Mouse (Mus musculus) heart, embryonic 12.5 days (tissue): Measurements from ENCODE around the gene Prkch. TPM values are rescaled to one million over a fixed set of nuclear protein-coding genes. Genes with fewer than 3 reads are reported as not detected.
A peak's percentile ranks its signal among the peaks of the same experiment; 100 is the strongest.

Source experiments
- ATAC-seq: fragments of 200-750 bp; cut with Nextera tagmentation; 2 replicates; pipeline ENCODE4 v1.8.0; 2017; ENCODE audit warnings: moderate TSS enrichment, moderate library complexity; ENCODE audit not compliant: insufficient number of reproducible peaks, low FRiP score
- H3K27ac ChIP-seq: fragments of 300-500 bp; sonication (generic); 2 replicates; pipeline ENCODE4 v1.5.1; 2016; ENCODE audit warnings: mild to moderate bottlenecking, moderate library complexity; ENCODE audit not compliant: poor library complexity, severe bottlenecking
- H3K27me3 ChIP-seq: fragments of 300-500 bp; sonication (generic); replicated peaks from 2 replicates; pipeline ENCODE4 v1.6.1; 2016; ENCODE audit warnings: mild to moderate bottlenecking, moderate library complexity
- H3K36me3 ChIP-seq: fragments of 300-500 bp; sonication (generic); 2 replicates; pipeline ENCODE4 v1.6.1; 2016; ENCODE audit warnings: mild to moderate bottlenecking, moderate library complexity
- H3K4me1 ChIP-seq: fragments of 300-500 bp; sonication (generic); replicated peaks from 2 replicates; pipeline ENCODE4 v1.6.1; 2016; ENCODE audit warnings: mild to moderate bottlenecking
- H3K4me2 ChIP-seq: fragments of 300-500 bp; sonication (generic); 2 replicates; pipeline ENCODE4 v1.6.1; 2016; ENCODE audit warnings: mild to moderate bottlenecking, moderate library complexity
- H3K4me3 ChIP-seq: fragments of 300-500 bp; sonication (generic); 2 replicates; pipeline ENCODE4 v1.5.1; 2016; ENCODE audit warnings: mild to moderate bottlenecking
- H3K9ac ChIP-seq: fragments of 300-500 bp; sonication (generic); 2 replicates; pipeline ENCODE4 v1.6.1; 2016; ENCODE audit warnings: mild to moderate bottlenecking, moderate library complexity
- H3K9me3 ChIP-seq: fragments of 300-500 bp; sonication (generic); replicated peaks from 2 replicates; pipeline ENCODE4 v1.6.1; 2016; ENCODE audit warnings: mild to moderate bottlenecking, moderate library complexity
- WGBS: fragments of 180-500 bp; shearing (Covaris S2); methylation state at CpG from one replicate; pipeline ENCODE4 v1.1.7; 2016; 5-methylcytosine and 5-hydroxymethylcytosine counted together
- polyA plus RNA-seq: library from polyadenylated mRNA; unstranded; fragments of >200 nt; fragmentation: Nextera tagmentation; extraction: Ambion mirVana; gene quantifications from 2 replicates; pipeline ENCODE4 v1.2.1, GENCODE M21; 2016

The Prkch gene
- polyA plus RNA-seq, 1 experiment from 2014 or later, result 19.5 TPM

- Histone ChIP-seq H3K4me1 (peaks cover 42% of the 10 kb centered on the region), H3K27me3 (no peaks in the 10 kb centered on the region), H3K4me2 (no peak overlapping the region), H3K36me3 (no peaks in the 10 kb centered on the region), H3K9me3 (no peaks in the 10 kb centered on the region), H3K27ac (no peak overlapping the region), H3K9ac (no peak overlapping the region), H3K4me3 (no peak overlapping the region)
- 90% methylated on average over 5 of the region's 5 CpGs for WGBS
- no peak for ATAC-seq
Observed at GRCm38 (mm10) chr12:73731093-73731492, 146.5 kb downstream of the Prkch start.

GRCm38 (mm10) chr12:73731848-73732540, 147.4 kb downstream of the Prkch start:
- H3K27ac ChIP-seq, result no peak overlapping the region

GRCm38 (mm10) chr12:73732862-73733261, 148.3 kb downstream of the Prkch start:
- H3K4me3 ChIP-seq, result no peak overlapping the region
- no peaks in the 10 kb centered on the region for H3K36me3 ChIP-seq
- H3K9ac ChIP-seq, result no peak overlapping the region
- H3K4me1 ChIP-seq, result peaks cover 42% of the 10 kb centered on the region
- WGBS, result 77% methylated on average over 7 of the region's 7 CpGs
- H3K4me2 ChIP-seq, result no peak overlapping the region
- H3K27ac ChIP-seq, result no peak overlapping the region
- H3K9me3 ChIP-seq, result no peaks in the 10 kb centered on the region
- H3K27me3 ChIP-seq, result no peaks in the 10 kb centered on the region
- no peak for ATAC-seq

More at GRCm38 (mm10) chr12:73731848-73732540, 147.4 kb downstream of the Prkch start:
- no peak overlapping the region for H3K4me3 ChIP-seq
- H3K4me1 ChIP-seq, result peaks cover 42% of the 10 kb centered on the region
- ATAC-seq, result no peak
- peak overlapping the region; percentile 5; the same call in 1 of the 2 replicates for H3K4me2 ChIP-seq
- WGBS, result 51% methylated on average over 17 of the region's 17 CpGs
- H3K9ac ChIP-seq, result peak overlapping the region; percentile 41; the same call in 1 of the 2 replicates
- H3K36me3 ChIP-seq, result no peaks in the 10 kb centered on the region
- no peaks in the 10 kb centered on the region for H3K27me3 ChIP-seq
- H3K9me3 ChIP-seq, result no peaks in the 10 kb centered on the region

- H3K4me1 ChIP-seq, result peaks cover 23% of the 10 kb centered on the region
- H3K9me3 ChIP-seq, result no peaks in the 10 kb centered on the region
- ATAC-seq, result no peak
- no peaks in the 10 kb centered on the region for H3K27me3 ChIP-seq
- no peak overlapping the region for H3K4me3 ChIP-seq
- H3K9ac ChIP-seq, result no peak overlapping the region
- no peak overlapping the region for H3K4me2 ChIP-seq
- H3K27ac ChIP-seq, result no peak overlapping the region
- 86% methylated on average over 3 of the region's 3 CpGs for WGBS
- no peaks in the 10 kb centered on the region for H3K36me3 ChIP-seq
Observed at GRCm38 (mm10) chr12:73736931-73737330, 152.3 kb downstream of the Prkch start.

GRCm38 (mm10) chr12:73739611-73740219, 155.1 kb downstream of the Prkch start:
- Histone ChIP-seq H3K27me3 (no peaks in the 10 kb centered on the region), H3K9ac (no peak overlapping the region), H3K4me2 (no peak overlapping the region), H3K4me3 (no peak overlapping the region), H3K27ac (no peak overlapping the region), H3K36me3 (no peaks in the 10 kb centered on the region), H3K9me3 (no peaks in the 10 kb centered on the region), H3K4me1 (peaks cover 20% of the 10 kb centered on the region)
- ATAC-seq, result no peak
- 75% methylated on average over 6 of the region's 6 CpGs for WGBS

GRCm38 (mm10) chr12:73742577-73742976, 158.0 kb downstream of the Prkch start:
- WGBS, result 21% methylated on average over 3 of the region's 3 CpGs
- peak overlapping the region; percentile 18; the same call in 1 of the 2 replicates for H3K27ac ChIP-seq
- H3K27me3 ChIP-seq, result no peaks in the 10 kb centered on the region
- H3K4me3 ChIP-seq, result no peak overlapping the region
- H3K9me3 ChIP-seq, result no peaks in the 10 kb centered on the region
- H3K9ac ChIP-seq, result no peak overlapping the region
- H3K4me1 ChIP-seq, result peaks cover 20% of the 10 kb centered on the region
- no peaks in the 10 kb centered on the region for H3K36me3 ChIP-seq
- no peak overlapping the region for H3K4me2 ChIP-seq
- no peak for ATAC-seq

GRCm38 (mm10) chr12:73743087-73743486, 158.5 kb downstream of the Prkch start:
- Histone ChIP-seq H3K27me3 (no peaks in the 10 kb centered on the region), H3K4me1 (peaks cover 20% of the 10 kb centered on the region), H3K9ac (no peak overlapping the region), H3K27ac (0 out of 2 replicates have a peak overlapping the region, but pooled peaks have one; percentile 18), H3K36me3 (no peaks in the 10 kb centered on the region), H3K4me3 (no peak overlapping the region), H3K9me3 (no peaks in the 10 kb centered on the region), H3K4me2 (no peak overlapping the region)
- no peak for ATAC-seq

GRCm38 (mm10) chr12:73746072-73746471, 161.5 kb downstream of the Prkch start:
- H3K9ac ChIP-seq, result no peak overlapping the region
- WGBS, result 85% methylated on average over 6 of the region's 6 CpGs
- H3K27ac ChIP-seq, result no peak overlapping the region
- no peaks in the 10 kb centered on the region for H3K27me3 ChIP-seq
- no peaks in the 10 kb centered on the region for H3K36me3 ChIP-seq
- no peak; the same call in 1 of the 2 replicates for ATAC-seq
- no peak overlapping the region for H3K4me2 ChIP-seq
- H3K4me1 ChIP-seq, result peaks cover 23% of the 10 kb centered on the region
- H3K9me3 ChIP-seq, result no peaks in the 10 kb centered on the region
- no peak overlapping the region for H3K4me3 ChIP-seq

GRCm38 (mm10) chr12:73748373-73748772, 163.8 kb downstream of the Prkch start:
- peaks cover 22% of the 10 kb centered on the region for H3K4me1 ChIP-seq
- H3K9me3 ChIP-seq, result no peaks in the 10 kb centered on the region
- no peaks in the 10 kb centered on the region for H3K36me3 ChIP-seq
- no peak for ATAC-seq
- H3K9ac ChIP-seq, result no peak overlapping the region
- H3K27ac ChIP-seq, result no peak overlapping the region
- 86% methylated on average over 3 of the region's 3 CpGs for WGBS
- H3K27me3 ChIP-seq, result no peaks in the 10 kb centered on the region
- H3K4me3 ChIP-seq, result no peak overlapping the region
- H3K4me2 ChIP-seq, result no peak overlapping the region

GRCm38 (mm10) chr12:73754476-73755150, 170.0 kb downstream of the Prkch start:
- ATAC-seq, result no peak
- Histone ChIP-seq H3K4me3 (no peak overlapping the region), H3K27me3 (no peaks in the 10 kb centered on the region), H3K4me2 (no peak overlapping the region), H3K4me1 (peaks cover 56% of the 10 kb centered on the region), H3K9me3 (no peaks in the 10 kb centered on the region), H3K36me3 (peaks cover 8% of the 10 kb centered on the region), H3K27ac (no peak overlapping the region), H3K9ac (no peak overlapping the region)
- WGBS, result 77% methylated on average over 9 of the region's 9 CpGs

GRCm38 (mm10) chr12:73755646-73756045, 171.1 kb downstream of the Prkch start:
- H3K4me1 ChIP-seq, result peaks cover 47% of the 10 kb centered on the region
- H3K27me3 ChIP-seq, result no peaks in the 10 kb centered on the region
- no peak overlapping the region for H3K4me3 ChIP-seq
- H3K9me3 ChIP-seq, result no peaks in the 10 kb centered on the region
- H3K27ac ChIP-seq, result no peak overlapping the region
- peaks cover 10% of the 10 kb centered on the region for H3K36me3 ChIP-seq
- H3K9ac ChIP-seq, result 0 out of 2 replicates have a peak overlapping the region, but pooled peaks have one; percentile 20
- no peak overlapping the region for H3K4me2 ChIP-seq
- WGBS, result 74% methylated on average over 8 of the region's 8 CpGs
- no peak for ATAC-seq
